In genomic region chr7:37360171-37360570, GRCm38 (mm10) we compare ENCODE assay signal across 8 mouse cellular contexts.
A peak's percentile ranks its signal among the peaks of the same experiment; 100 is the strongest.
DNase-seq lines count a peak whose midpoint lies in the region; TF ChIP-seq lines count a peak whose summit lies in the region.

No protein-coding gene starts in this region.

- H3K4me3 ChIP-seq in testis, adult 2 months (ENCODE audit: control insufficient read depth, low read depth, low read length): no peak overlapping the region

- no peak for TF ChIP-seq POLR2A in testis, adult 2 months (IDR thresholded peaks at IDR 0.05; ENCODE audit: control insufficient read depth, low read depth, low read length)

- peak; percentile 81 for TF ChIP-seq CTCF in testis, adult 2 months (IDR thresholded peaks at IDR 0.05; ENCODE audit: control insufficient read depth, insufficient read depth, insufficient replicate concordance, low read depth, low read length)

- intact Hi-C loops in heart, postnatal 14 days (cut with DNase I): loop anchor here (2.0 kb wide), 1 partner anchor 1479 kb away; no protein-coding TSS in a partner anchor

- no peaks in the 10 kb centered on the region for H3K36me3 ChIP-seq in testis, adult 2 months (ENCODE audit: control insufficient read depth, insufficient read depth, low read length)

- peaks cover 5% of the 10 kb centered on the region for H3K4me1 ChIP-seq in testis, adult 2 months (ENCODE audit: control insufficient read depth, insufficient read depth, low read length)

- H3K27me3 ChIP-seq in testis, adult 2 months (ENCODE audit: control insufficient read depth, insufficient read depth, low read length): no peaks in the 10 kb centered on the region

- DNase-seq in heart, postnatal 14 days: peak; percentile 22 to 54
- DNase-seq in heart, adult 8-10 months (ENCODE audit: low spot score): no peak
- no peak for DNase-seq in testis, postnatal 10 days (ENCODE audit: low spot score)
- DNase-seq in embryo, embryonic 10.5 days (ENCODE audit: low spot score): peak; percentile 72
- peak; percentile 82 for DNase-seq in mesoderm, embryonic 11.5 days (ENCODE audit: low read depth, low spot score)
- no peak for DNase-seq in layer of hippocampus, postnatal 14 days (ENCODE audit: low spot score in 2 of 2)
- DNase-seq in left cerebral cortex, adult 11 months (ENCODE audit: low spot score): no peak

- no peak overlapping the region for H3K27ac ChIP-seq in testis, adult 2 months (ENCODE audit: control insufficient read depth, insufficient read depth, low read depth, low read length)

Comparison
In these comparisons a context has a peak if more than half of its experiments do, and no peak if none do; other contexts are left out.
1. DNase-seq: peak in heart, postnatal 14 days (2 of 2), embryo, embryonic 10.5 days (single experiment) and mesoderm, embryonic 11.5 days (single experiment); none in heart, adult 8-10 months (single experiment), testis, postnatal 10 days (single experiment), layer of hippocampus, postnatal 14 days (0 of 2) and left cerebral cortex, adult 11 months (single experiment).